Mouse (Mus musculus) testis, adult 2 months (tissue): ENCODE data around the gene Vps35l. TPM values are rescaled to one million over a fixed set of nuclear protein-coding genes. Genes with fewer than 3 reads are reported as not detected.

Source experiments
- H3K27ac ChIP-seq: fragments of 200-500 bp; 2 replicates; pipeline ENCODE4 v1.5.1; 2012; ENCODE audit warnings: low read depth, low read length; ENCODE audit not compliant: control insufficient read depth, insufficient read depth
- H3K27me3 ChIP-seq: fragments of 200-500 bp; 2 replicates; pipeline ENCODE4 v1.6.1; 2012; ENCODE audit warnings: mild to moderate bottlenecking, low read length, moderate library complexity; ENCODE audit not compliant: control insufficient read depth, insufficient read depth
- H3K36me3 ChIP-seq: fragments of 200-500 bp; 2 replicates; pipeline ENCODE4 v1.6.1; 2012; ENCODE audit warnings: mild to moderate bottlenecking, low read length; ENCODE audit not compliant: control insufficient read depth, insufficient read depth
- H3K4me1 ChIP-seq: fragments of 200-500 bp; 2 replicates; pipeline ENCODE4 v1.6.1; 2012; ENCODE audit warnings: low read length; ENCODE audit not compliant: control insufficient read depth, insufficient read depth
- H3K4me3 ChIP-seq: fragments of 200-500 bp; 2 replicates; pipeline ENCODE4 v1.5.1; 2012; ENCODE audit warnings: low read depth, mild to moderate bottlenecking, low read length, moderate library complexity, mixed read lengths; ENCODE audit not compliant: control insufficient read depth
- CTCF ChIP-seq: fragments of 200-500 bp; IDR thresholded peaks from 2 replicates; pipeline ENCODE4 v1.5.1; 2012; ENCODE audit warnings: low read depth, mild to moderate bottlenecking, inconsistent platforms, low read length, moderate library complexity; ENCODE audit not compliant: control insufficient read depth, insufficient read depth, insufficient replicate concordance
- POLR2A ChIP-seq: fragments of 200-500 bp; IDR thresholded peaks from 2 replicates; pipeline ENCODE4 v1.6.1; 2012; ENCODE audit warnings: low read depth, mild to moderate bottlenecking, inconsistent platforms, low read length, moderate library complexity; ENCODE audit not compliant: control insufficient read depth
- polyA plus RNA-seq: library from polyadenylated mRNA; depleted of rRNA; stranded (reverse); fragments of >200 nt; gene quantifications from 2 replicates; pipeline ENCODE4 v1.2.3, GENCODE M21; 2012

Gene Vps35l
- polyA plus RNA-seq, 1 experiment: 29.5 TPM

GRCm38 (mm10) chr7:118705101-118705961, 34.7 kb upstream of the Vps35l start, which contains the start of gene Gde1:
Gde1 (minus strand) TSS chr7:118705778.
- TF ChIP-seq CTCF (no peak), POLR2A (peak; percentile 78)
- Histone ChIP-seq H3K4me3 (peak within 1 kb of the TSS; percentile 91), H3K36me3 (no peaks in the 10 kb centered on the region; the same call in 1 of the 2 replicates), H3K4me1 (peaks cover 5% of the 10 kb centered on the region), H3K27ac (peak within 1 kb of the TSS; percentile 86), H3K27me3 (no peaks in the 10 kb centered on the region)

- Histone ChIP-seq H3K4me3 (peak overlapping the region; percentile 91), H3K27ac (peak overlapping the region; percentile 86), H3K4me1 (peaks cover 5% of the 10 kb centered on the region), H3K36me3 (no peaks in the 10 kb centered on the region; the same call in 1 of the 2 replicates), H3K27me3 (no peaks in the 10 kb centered on the region)
- TF ChIP-seq CTCF (no peak), POLR2A (no peak)
Measured at GRCm38 (mm10) chr7:118706051-118706450, 34.0 kb upstream of the Vps35l start.

- Histone ChIP-seq H3K36me3 (no peaks in the 10 kb centered on the region; the same call in 1 of the 2 replicates), H3K4me3 (peak overlapping the region; percentile 91; the same call in 1 of the 2 replicates), H3K27ac (peak overlapping the region; percentile 86), H3K4me1 (peaks cover 5% of the 10 kb centered on the region), H3K27me3 (no peaks in the 10 kb centered on the region)
- TF ChIP-seq CTCF (no peak), POLR2A (no peak)
Measured at GRCm38 (mm10) chr7:118706488-118706887, 33.5 kb upstream of the Vps35l start.

DNA sequence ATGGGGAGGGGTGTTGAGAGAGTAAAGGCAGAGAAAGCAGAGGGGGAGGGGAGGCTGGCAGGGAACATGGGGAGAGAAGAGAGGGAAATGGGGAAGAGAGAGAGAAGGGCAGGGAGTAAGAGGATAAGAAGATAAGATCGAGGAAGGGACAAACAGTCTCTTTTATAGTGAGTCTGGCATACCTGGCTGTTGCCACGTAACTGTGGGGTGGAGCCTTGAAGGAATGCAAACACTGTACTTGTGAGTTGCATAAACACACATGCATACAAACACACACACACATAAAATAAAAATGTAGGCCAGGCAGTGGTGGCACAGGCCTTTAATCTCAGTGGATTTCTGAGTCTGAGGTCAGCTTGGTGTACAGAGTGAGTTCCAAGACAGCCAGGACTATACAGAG, 32.8 kb upstream of the Vps35l start:
- no peak overlapping the region for H3K4me3 ChIP-seq
- H3K27ac ChIP-seq: no peak overlapping the region
- TF ChIP-seq CTCF (no peak), POLR2A (no peak)
- H3K4me1 ChIP-seq: peaks cover 5% of the 10 kb centered on the region
- no peaks in the 10 kb centered on the region; the same call in 1 of the 2 replicates for H3K36me3 ChIP-seq
- no peaks in the 10 kb centered on the region for H3K27me3 ChIP-seq

DNA sequence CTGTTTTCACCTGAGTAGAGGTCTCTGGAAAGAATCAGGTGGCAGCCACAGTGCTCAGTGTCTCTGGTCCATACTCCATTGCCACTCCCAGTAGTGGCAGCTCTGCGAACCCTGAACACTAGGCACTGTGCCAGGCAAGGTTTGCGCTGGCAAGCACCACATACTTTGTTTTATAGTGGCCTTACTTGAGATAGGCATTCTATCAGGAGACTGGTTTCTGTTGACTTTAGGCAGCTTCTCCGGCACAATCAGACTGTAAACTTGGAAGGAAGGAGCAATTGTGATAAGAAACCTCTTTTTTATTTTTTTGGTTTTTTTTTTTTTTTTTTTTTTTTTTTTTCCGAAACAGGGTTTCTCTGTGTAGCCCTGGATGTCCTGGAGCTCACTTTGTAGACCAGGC, 32.0 kb upstream of the Vps35l start:
- no peak for TF ChIP-seq POLR2A
- TF ChIP-seq CTCF: no peak
- Histone ChIP-seq H3K4me3 (no peak overlapping the region), H3K4me1 (peaks cover 5% of the 10 kb centered on the region), H3K27ac (no peak overlapping the region), H3K36me3 (no peaks in the 10 kb centered on the region), H3K27me3 (no peaks in the 10 kb centered on the region)

GRCm38 (mm10) chr7:118710776-118711175, 29.2 kb upstream of the Vps35l start:
- TF ChIP-seq CTCF: no peak
- no peak for TF ChIP-seq POLR2A
- Histone ChIP-seq H3K36me3 (peaks cover 2% of the 10 kb centered on the region), H3K27ac (no peak overlapping the region), H3K4me1 (0 out of 2 replicates have a peak, but pooled peaks cover 4% of the 10 kb centered on the region), H3K27me3 (no peaks in the 10 kb centered on the region), H3K4me3 (no peak overlapping the region)

DNA sequence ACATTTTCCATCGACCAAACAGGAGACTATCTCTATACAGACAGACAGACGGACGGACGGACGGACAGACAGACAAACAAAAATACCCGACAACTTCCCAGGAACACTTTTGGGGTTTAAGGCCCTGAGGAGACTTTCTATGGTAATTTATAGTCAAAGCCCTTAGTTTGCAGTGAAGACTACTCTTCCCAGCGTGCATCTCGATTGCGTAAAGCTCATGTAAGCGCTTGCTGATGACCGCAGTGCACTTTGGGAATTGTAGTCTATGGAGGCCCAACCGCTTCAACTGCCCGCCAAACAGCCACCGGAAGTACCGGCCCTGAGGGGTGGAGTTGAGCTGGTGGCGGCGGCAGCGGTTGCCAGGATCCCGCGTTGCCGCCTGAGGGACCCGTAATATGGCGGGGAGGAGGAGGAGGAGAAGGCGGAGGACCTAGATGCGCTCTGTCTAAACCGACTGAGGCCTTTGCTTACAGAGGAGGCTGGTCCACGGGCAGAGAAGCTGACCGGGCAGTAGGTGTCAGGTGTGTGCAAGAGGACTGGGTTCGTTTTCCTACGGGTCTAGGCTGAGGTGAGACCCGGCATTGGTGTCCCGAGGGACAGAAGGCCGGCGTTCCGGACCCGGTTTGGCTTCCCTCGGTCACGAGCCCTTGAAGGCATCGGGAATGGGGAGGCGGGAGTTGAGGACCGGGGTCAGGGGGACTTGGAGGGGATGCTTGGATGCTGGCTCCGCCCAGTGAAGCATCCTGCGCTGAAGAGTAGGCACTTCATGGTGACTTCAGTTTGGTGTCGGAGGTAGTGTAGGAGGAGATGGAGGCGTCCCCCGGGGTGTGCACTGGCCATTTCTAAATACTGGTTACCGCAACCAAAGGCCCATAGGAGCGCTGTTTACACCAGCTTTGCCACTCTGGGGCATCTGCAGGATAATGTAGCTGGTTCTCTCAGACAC, 27.5 kb upstream of the Vps35l start, which contains the start of gene Ccp110:
TSS of gene Ccp110 (plus strand) at position 325 of the 946 bp plus-strand sequence.
- TF ChIP-seq POLR2A: peak; percentile 80; the same call in 1 of the 2 replicates
- no peak for TF ChIP-seq CTCF

More for the DNA sequence above, 27.5 kb upstream of the Vps35l start, which contains the start of gene Ccp110:
- Histone ChIP-seq H3K27ac (peak within 1 kb of the TSS; percentile 92), H3K27me3 (no peaks in the 10 kb centered on the region), H3K4me3 (peak within 1 kb of the TSS; percentile 93), H3K4me1 (no peaks in the 10 kb centered on the region), H3K36me3 (peaks cover 2% of the 10 kb centered on the region)
